Mouse (Mus musculus): ENCODE measurements at regions not wholly inside any gene's neighbourhood (a gene's known extent, or its start where the extent isn't known, plus 50 kb on each side); places are given as distances from the start of the nearest gene placed in this dataset.

DNA sequence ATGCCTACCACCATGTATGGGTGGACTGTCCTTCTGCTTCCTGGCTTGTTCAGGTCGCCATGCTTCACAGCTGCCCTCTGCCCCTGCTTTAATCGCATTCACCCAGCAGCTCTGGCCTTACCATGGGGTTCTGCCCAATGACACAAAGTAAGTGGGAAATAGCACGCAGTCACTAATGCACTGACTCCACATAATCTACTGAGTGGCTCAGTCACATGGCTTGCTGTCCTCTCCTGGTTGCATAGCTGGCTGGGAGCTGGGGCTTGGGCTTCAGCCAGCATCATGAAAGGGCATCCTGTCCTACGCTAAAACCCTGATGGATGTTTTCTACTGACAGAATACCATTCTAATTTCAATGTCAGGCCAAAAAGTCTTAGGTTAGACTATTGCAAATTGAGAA is 94.8 kb downstream of the 1810013L24Rik start:
- TF ChIP-seq HCFC1 (IDR thresholded peaks at IDR 0.05; ENCODE audit: low read depth, low read length), result no peak
- no peak for TF ChIP-seq EP300 (IDR thresholded peaks at IDR 0.05; ENCODE audit: low read length)
- TF ChIP-seq ZC3H11A (IDR thresholded peaks at IDR 0.05; ENCODE audit: low read depth, low read length), result no peak
- no peak for TF ChIP-seq CTCF (conservative IDR thresholded peaks at IDR 0.05 in 1 of 2, IDR thresholded peaks at IDR 0.05 in 1 of 2; ENCODE audit: low read depth in 2 of 2, low read length in 2 of 2)
- TF ChIP-seq GABPA (IDR thresholded peaks at IDR 0.05; ENCODE audit: insufficient replicate concordance, low read depth, low read length), result no peak
- TF ChIP-seq POLR2A (IDR thresholded peaks at IDR 0.05; ENCODE audit: low read depth, low read length), result no peak
- no peak for TF ChIP-seq ZMIZ1 (IDR thresholded peaks at IDR 0.05; ENCODE audit: low read depth, low read length)
- TF ChIP-seq NELFE (IDR thresholded peaks at IDR 0.05; ENCODE audit: low read depth, low read length), result no peak
- no peak for TF ChIP-seq MAX (IDR thresholded peaks at IDR 0.05; ENCODE audit: low read length)
- TF ChIP-seq RAD21 (IDR thresholded peaks at IDR 0.05; ENCODE audit: low read depth, low read length), result no peak
- no peak for TF ChIP-seq ZNF384 (IDR thresholded peaks at IDR 0.05; ENCODE audit: low read depth, low read length)
- TF ChIP-seq TCF12 (IDR thresholded peaks at IDR 0.05; ENCODE audit: low read depth, low read length), result no peak
- TF ChIP-seq USF1 (IDR thresholded peaks at IDR 0.05; ENCODE audit: low read depth, low read length), result no peak
- no peak for TF ChIP-seq POLR2AphosphoS2 (IDR thresholded peaks at IDR 0.05; ENCODE audit: low read depth, low read length)

Data from CH12.LX (cell line).